Mouse (Mus musculus) heart, embryonic 14.5 days (tissue): ENCODE data around the gene M1ap. TPM values are rescaled to one million over a fixed set of nuclear protein-coding genes. Genes with fewer than 3 reads are reported as not detected.
A peak's percentile ranks its signal among the peaks of the same experiment; 100 is the strongest.

Source experiments
- ATAC-seq: fragments of 200-750 bp; cut with Nextera tagmentation; 2 replicates; pipeline ENCODE4 v1.8.0; 2017; ENCODE audit warnings: low read depth, moderate TSS enrichment; ENCODE audit not compliant: insufficient number of reproducible peaks, insufficient read depth, low FRiP score
- H3K27ac ChIP-seq, 2 experiments: fragments of 200-500 bp in 1 of 2; fragments of 300-500 bp in 1 of 2; sonication (generic) in 1 of 2; replicated peaks in 1 of 2; 2 replicates each; pipeline ENCODE4 v1.5.1; 2012 to 2014; ENCODE audit warnings: low read depth in 2 of 2, low read length in 2 of 2, control low read depth in 1 of 2, mild to moderate bottlenecking in 1 of 2, mixed read lengths in 1 of 2; ENCODE audit not compliant: control insufficient read depth in 1 of 2, insufficient read depth in 1 of 2
- H3K27me3 ChIP-seq: fragments of 300-500 bp; sonication (generic); 2 replicates; pipeline ENCODE4 v1.6.1; 2014; ENCODE audit warnings: mild to moderate bottlenecking, low read length, control low read depth; ENCODE audit not compliant: control insufficient read depth, insufficient read depth
- H3K36me3 ChIP-seq: fragments of 300-500 bp; sonication (generic); 2 replicates; pipeline ENCODE4 v1.6.1; 2014; ENCODE audit warnings: mild to moderate bottlenecking, control low read depth, low read length, mixed read lengths; ENCODE audit not compliant: control insufficient read depth, insufficient read depth
- H3K4me1 ChIP-seq, 2 experiments: fragments of 200-500 bp in 1 of 2; fragments of 300-500 bp in 1 of 2; sonication (generic) in 1 of 2; 2 replicates each; pipeline ENCODE4 v1.6.1; 2012 to 2014; ENCODE audit warnings: low read length in 2 of 2, control low read depth in 1 of 2, mixed read lengths in 1 of 2; ENCODE audit not compliant: control insufficient read depth in 2 of 2, insufficient read depth in 2 of 2
- H3K4me2 ChIP-seq: fragments of 300-500 bp; sonication (generic); 2 replicates; pipeline ENCODE4 v1.6.1; 2014; ENCODE audit warnings: mild to moderate bottlenecking, low read length
- H3K4me3 ChIP-seq, 2 experiments: fragments of 200-500 bp in 1 of 2; fragments of 300-500 bp in 1 of 2; sonication (generic) in 1 of 2; 2 replicates each; pipeline ENCODE4 v1.5.1; 2012 to 2014; ENCODE audit warnings: low read length in 2 of 2, mild to moderate bottlenecking in 2 of 2, control low read depth in 1 of 2, low read depth in 1 of 2, moderate library complexity in 1 of 2; ENCODE audit not compliant: control insufficient read depth in 1 of 2, insufficient read depth in 1 of 2
- H3K9ac ChIP-seq: fragments of 300-500 bp; sonication (generic); 2 replicates; pipeline ENCODE4 v1.6.1; 2014; ENCODE audit warnings: mild to moderate bottlenecking, low read length
- H3K9me3 ChIP-seq: fragments of 300-500 bp; sonication (generic); 2 replicates; pipeline ENCODE4 v1.6.1; 2016; ENCODE audit warnings: low read length, control low read depth; ENCODE audit not compliant: control insufficient read depth
- WGBS: fragments of 180-500 bp; shearing (Covaris S2); extraction: QIAGEN DNeasy Blood & Tissue Kit; methylation state at CpG from one replicate; pipeline ENCODE4 v1.1.7; 2014; 5-methylcytosine and 5-hydroxymethylcytosine counted together
- polyA plus RNA-seq: library from polyadenylated mRNA; unstranded; fragments of >200 nt; fragmentation: Nextera tagmentation; extraction: Ambion mirVana; gene quantifications from 2 replicates; pipeline ENCODE4 v1.2.1, GENCODE M21; 2014

Gene M1ap
- polyA plus RNA-seq, 1 experiment from 2014 or later, result 0.35 TPM

GRCm38 (mm10) chr6:83049367-83049766 lies 102.7 kb downstream of the M1ap start:
- H3K4me1 ChIP-seq, result peaks cover 10 to 20% of the 10 kb centered on the region in 2 experiments
- no peak overlapping the region for H3K9ac ChIP-seq
- H3K27me3 ChIP-seq, result 0 out of 2 replicates have a peak, but pooled peaks cover 5% of the 10 kb centered on the region
- ATAC-seq, result no peak
- no peaks in the 10 kb centered on the region for H3K9me3 ChIP-seq
- H3K4me2 ChIP-seq, result no peak overlapping the region
- no peak overlapping the region for H3K27ac ChIP-seq
- peaks cover 19% of the 10 kb centered on the region for H3K36me3 ChIP-seq
- H3K4me3 ChIP-seq, result no peak overlapping the region
- 62% methylated on average over 10 of the region's 10 CpGs for WGBS

- H3K27me3 ChIP-seq, result 0 out of 2 replicates have a peak, but pooled peaks cover 2% of the 10 kb centered on the region
- 1% methylated on average over 26 of the region's 26 CpGs for WGBS
- ATAC-seq, result no peak
Measured at GRCm38 (mm10) chr6:83053136-83053960, 106.6 kb downstream of the M1ap start.

GRCm38 (mm10) chr6:83054074-83054851 lies 107.6 kb downstream of the M1ap start, which contains the start of gene Aup1:
Gene Aup1 (plus strand): TSS chr6:83054521.
- Histone ChIP-seq H3K36me3 (peaks cover 42% of the 10 kb centered on the region), H3K9ac (peak within 1 kb of the TSS; percentile 97), H3K4me3 (peak within 1 kb of the TSS; percentile 78 to 97), H3K27ac (peak within 1 kb of the TSS; percentile 70 to 88), H3K4me1 (peaks cover 9 to 21% of the 10 kb centered on the region in 2 experiments), H3K4me2 (peak within 1 kb of the TSS; percentile 84), H3K9me3 (no peaks in the 10 kb centered on the region), H3K27me3 (0 out of 2 replicates have a peak, but pooled peaks cover 2% of the 10 kb centered on the region)
- under 1% methylated on average over 60 of the region's 64 CpGs for WGBS
- ATAC-seq, result peak; percentile 94

More at GRCm38 (mm10) chr6:83053136-83053960, 106.6 kb downstream of the M1ap start:
- peak overlapping the region; percentile 84 for H3K4me2 ChIP-seq
- peak overlapping the region; percentile 97 for H3K9ac ChIP-seq
- H3K9me3 ChIP-seq, result no peaks in the 10 kb centered on the region
- peak overlapping the region; percentile 78 to 97 for H3K4me3 ChIP-seq
- peaks cover 42% of the 10 kb centered on the region for H3K36me3 ChIP-seq
- H3K4me1 ChIP-seq, result peaks cover 9 to 21% of the 10 kb centered on the region in 2 experiments
- H3K27ac ChIP-seq, result peak overlapping the region; percentile 25 to 88

GRCm38 (mm10) chr6:83054871-83055431 lies 108.2 kb downstream of the M1ap start, which contains the start of gene Htra2:
Gene Htra2 (minus strand): TSS chr6:83055273.
- Histone ChIP-seq H3K27me3 (0 out of 2 replicates have a peak, but pooled peaks cover 2% of the 10 kb centered on the region), H3K4me1 (peaks cover 9 to 21% of the 10 kb centered on the region in 2 experiments), H3K27ac (peak within 1 kb of the TSS; percentile 70 to 88), H3K4me3 (peak within 1 kb of the TSS; percentile 78 to 97), H3K9ac (peak within 1 kb of the TSS; percentile 97), H3K9me3 (no peaks in the 10 kb centered on the region), H3K4me2 (peak within 1 kb of the TSS; percentile 84), H3K36me3 (peaks cover 42% of the 10 kb centered on the region)
- ATAC-seq, result peak; percentile 27
- WGBS, result under 1% methylated on average over 42 of the region's 50 CpGs

- ATAC-seq, result no peak
- Histone ChIP-seq H3K4me1 (peaks cover 9 to 15% of the 10 kb centered on the region in 2 experiments), H3K36me3 (peaks cover 23% of the 10 kb centered on the region), H3K9ac (no peak within 1 kb of the TSS), H3K27ac (no peak within 1 kb of the TSS), H3K9me3 (no peaks in the 10 kb centered on the region), H3K4me2 (no peak within 1 kb of the TSS), H3K4me3 (no peak within 1 kb of the TSS), H3K27me3 (peaks cover 22% of the 10 kb centered on the region)
- 60% methylated on average over 3 of the region's 3 CpGs for WGBS
Measured at GRCm38 (mm10) chr6:83057790-83058189, 111.1 kb downstream of the M1ap start, which contains the start of gene Dqx1. Gene Dqx1 (plus strand): TSS chr6:83057844.

GRCm38 (mm10) chr6:83058725-83059124 lies 112.0 kb downstream of the M1ap start:
- Histone ChIP-seq H3K4me3 (no peak overlapping the region), H3K9me3 (no peaks in the 10 kb centered on the region), H3K4me2 (no peak overlapping the region), H3K27ac (no peak overlapping the region), H3K9ac (no peak overlapping the region), H3K4me1 (peaks cover 4 to 9% of the 10 kb centered on the region in 2 experiments), H3K36me3 (peaks cover 23% of the 10 kb centered on the region), H3K27me3 (peaks cover 32% of the 10 kb centered on the region)
- WGBS, result 84% methylated on average over 2 of the region's 2 CpGs
- no peak for ATAC-seq

- no peak overlapping the region for H3K4me2 ChIP-seq
- H3K9me3 ChIP-seq, result no peaks in the 10 kb centered on the region
- ATAC-seq, result no peak
- H3K36me3 ChIP-seq, result no peaks in the 10 kb centered on the region
- no peak overlapping the region for H3K4me3 ChIP-seq
- 41% methylated on average over 8 of the region's 8 CpGs for WGBS
- peaks cover 0 to 12% of the 10 kb centered on the region in 2 experiments; a peak in 3 of 4 replicates for H3K4me1 ChIP-seq
- H3K9ac ChIP-seq, result no peak overlapping the region
- H3K27ac ChIP-seq, result no peak overlapping the region
- H3K27me3 ChIP-seq, result peaks cover 99% of the 10 kb centered on the region
Measured at GRCm38 (mm10) chr6:83065995-83066394, 119.3 kb downstream of the M1ap start.
